8 mouse cellular contexts compared by ENCODE assay signal in the genomic region with DNA sequence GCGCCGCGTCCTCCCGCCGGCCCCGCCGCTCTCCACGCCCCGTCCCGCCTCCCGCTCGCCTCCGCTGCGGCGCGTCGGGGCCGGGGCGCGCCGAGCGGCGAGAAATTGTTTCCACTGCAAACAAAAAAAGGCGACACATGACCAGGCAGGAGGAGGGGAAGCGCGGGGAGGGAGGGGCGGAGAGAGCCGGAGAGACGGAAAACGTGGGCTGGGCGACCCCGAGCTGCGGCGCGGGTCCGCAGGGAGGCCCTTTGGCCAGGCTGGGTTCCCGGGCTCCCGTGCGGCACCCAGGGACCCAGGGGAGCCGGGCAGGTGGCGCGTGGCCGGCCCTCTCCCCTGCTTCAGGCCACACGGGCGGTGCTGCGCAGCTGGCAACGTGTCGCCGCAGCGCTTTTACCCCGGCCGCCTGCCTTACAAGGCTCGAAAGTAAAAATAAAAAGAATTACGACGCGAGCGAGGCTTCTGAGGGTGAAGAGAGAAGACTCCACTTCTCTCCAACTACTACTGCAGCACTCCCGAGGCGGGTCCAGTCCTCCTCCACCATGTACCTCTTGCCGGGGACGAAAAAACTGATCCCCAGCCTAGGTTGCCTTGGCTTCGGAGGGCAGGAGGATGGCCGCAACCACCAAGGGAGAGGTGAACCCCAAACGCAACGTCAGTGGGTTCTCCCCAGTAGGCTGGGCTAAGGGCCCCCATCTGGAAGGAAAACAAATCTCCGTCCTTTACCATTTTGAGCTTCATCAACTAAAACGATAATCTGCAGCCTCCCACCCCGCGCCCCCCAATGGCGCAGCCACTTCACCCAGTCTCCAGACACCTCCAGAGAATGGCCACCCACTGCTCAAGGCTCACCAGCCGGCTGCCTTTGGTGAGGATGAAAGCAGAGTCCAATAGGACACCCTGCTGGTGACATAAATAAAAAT.
DNase-seq lines count a peak whose midpoint lies in the region; ATAC-seq and TF ChIP-seq lines count a peak whose summit lies in the region.

No protein-coding gene starts in this region.

- TF ChIP-seq POLR2A in olfactory bulb, adult 2 months (IDR thresholded peaks at IDR 0.05; ENCODE audit: insufficient read depth, low read depth, low read length): peak; percentile 19; the same call in 1 of the 2 replicates

- DNase-seq in ES-CJ7 (ENCODE audit: low read depth, low spot score): peak; percentile 79
- peak; percentile 81 to 84 for DNase-seq in cerebellum, adult 18-20 months
- DNase-seq in forebrain, postnatal 0 days: peak; percentile 87
- DNase-seq in heart, postnatal 4 days: peak; percentile 92
- DNase-seq in layer of hippocampus, adult 8-10 months (ENCODE audit: low spot score in 2 of 2): peak; percentile 71 to 75
- DNase-seq in thymus, adult 18-20 months: peak; percentile 74 to 77

- ATAC-seq in forebrain, postnatal 0 days: peak; percentile 72
- peak; percentile 83 for ATAC-seq in lung, embryonic 15.5 days (ENCODE audit: borderline replicate concordance, extremely low read depth, low FRiP score, low TSS enrichment)

- peak overlapping the region; percentile 78 for H3K9ac ChIP-seq in forebrain, postnatal 0 days
- H3K9ac ChIP-seq in lung, embryonic 15.5 days: peak overlapping the region; percentile 72

- H3K36me3 ChIP-seq in forebrain, postnatal 0 days (ENCODE audit: insufficient read depth): no peaks in the 10 kb centered on the region
- peaks cover 7% of the 10 kb centered on the region for H3K36me3 ChIP-seq in lung, embryonic 15.5 days

- H3K4me3 ChIP-seq in forebrain, postnatal 0 days (ENCODE audit: low read depth, low read length): peak overlapping the region; percentile 86
- H3K4me3 ChIP-seq in lung, embryonic 15.5 days: peak overlapping the region; percentile 90
- H3K4me3 ChIP-seq in olfactory bulb, adult 2 months (ENCODE audit: insufficient read depth, low read depth, low read length): peak overlapping the region; percentile 64

- peak; percentile 52 for TF ChIP-seq CTCF in forebrain, postnatal 0 days (IDR thresholded peaks at IDR 0.05; ENCODE audit: low read depth)
- no peak for TF ChIP-seq CTCF in olfactory bulb, adult 2 months (IDR thresholded peaks at IDR 0.05; ENCODE audit: insufficient read depth, low read depth, low read length)

- peak overlapping the region; percentile 84 for H3K4me2 ChIP-seq in forebrain, postnatal 0 days (ENCODE audit: low read depth)
- peak overlapping the region; percentile 79 for H3K4me2 ChIP-seq in lung, embryonic 15.5 days

- no peaks in the 10 kb centered on the region for H3K9me3 ChIP-seq in forebrain, postnatal 0 days (ENCODE audit: low read length)
- H3K9me3 ChIP-seq in lung, embryonic 15.5 days: no peaks in the 10 kb centered on the region

- H3K4me1 ChIP-seq in forebrain, postnatal 0 days (ENCODE audit: insufficient read depth): peaks cover 9% of the 10 kb centered on the region
- H3K4me1 ChIP-seq in lung, embryonic 15.5 days: peaks cover 21% of the 10 kb centered on the region
- H3K4me1 ChIP-seq in olfactory bulb, adult 2 months (ENCODE audit: control insufficient read depth, insufficient read depth, low read length): peaks cover 5% of the 10 kb centered on the region; the same call in 1 of the 2 replicates

- peak overlapping the region; percentile 89 for H3K27ac ChIP-seq in forebrain, postnatal 0 days (ENCODE audit: low read depth, low read length)
- H3K27ac ChIP-seq in lung, embryonic 15.5 days: peak overlapping the region; percentile 91
- peak overlapping the region; percentile 47; the same call in 1 of the 2 replicates for H3K27ac ChIP-seq in olfactory bulb, adult 2 months (ENCODE audit: insufficient read depth, low read depth, low read length)

- under 1% methylated on average over 64 of the region's 71 CpGs for WGBS in forebrain, postnatal 0 days
- under 1% methylated on average over 48 of the region's 71 CpGs for WGBS in lung, embryonic 15.5 days
- WGBS in olfactory bulb, adult 2 months: 2% methylated on average over 59 of the region's 71 CpGs

- H3K27me3 ChIP-seq in forebrain, postnatal 0 days (ENCODE audit: insufficient read depth, low read length): no peaks in the 10 kb centered on the region
- H3K27me3 ChIP-seq in lung, embryonic 15.5 days: no peaks in the 10 kb centered on the region

Comparison
In these comparisons a context has a peak if more than half of its experiments do, and no peak if none do; other contexts are left out.
1. Peak in every context shown above with its lines: DNase-seq, ATAC-seq, H3K4me3 ChIP-seq and H3K27ac ChIP-seq.